Mouse (Mus musculus): Measurements from ENCODE around the gene Olfr222.

Gene Olfr222

GRCm38 (mm10) chr11:59541324-59541723, 34.7 kb downstream of the Olfr222 start, which contains the start of gene Nlrp3:
Nlrp3 (plus strand) TSS chr11:59541568.
- DNase-seq (ENCODE audit: low spot score in 2 of 2): no peak

DNA sequence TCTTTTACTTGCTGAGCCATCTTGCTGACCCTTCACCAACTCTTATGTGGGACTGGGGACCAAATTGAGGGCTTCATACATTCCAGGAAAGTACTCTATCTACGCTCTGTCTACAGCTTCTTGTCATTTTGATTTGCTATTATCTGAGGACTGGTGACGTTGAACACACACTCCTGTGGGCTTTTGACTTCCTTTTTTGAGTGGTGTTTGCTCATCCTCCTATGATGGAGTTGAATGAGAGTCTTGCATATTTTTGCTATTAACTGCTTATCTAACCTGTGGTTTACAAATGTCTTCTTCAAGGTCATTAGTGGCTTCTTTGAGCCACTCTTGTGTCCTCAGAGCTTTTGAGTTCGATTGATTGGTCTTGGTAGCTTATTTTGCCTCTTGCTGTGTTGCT, 35.9 kb downstream of the Olfr222 start:
- DNase-seq (ENCODE audit: low spot score in 2 of 2): no peak

GRCm38 (mm10) chr11:59538387-59538786, 37.6 kb downstream of the Olfr222 start:
- peak in 1 of 2 experiments; percentile 12 for DNase-seq (ENCODE audit: low spot score in 2 of 2)

DNA sequence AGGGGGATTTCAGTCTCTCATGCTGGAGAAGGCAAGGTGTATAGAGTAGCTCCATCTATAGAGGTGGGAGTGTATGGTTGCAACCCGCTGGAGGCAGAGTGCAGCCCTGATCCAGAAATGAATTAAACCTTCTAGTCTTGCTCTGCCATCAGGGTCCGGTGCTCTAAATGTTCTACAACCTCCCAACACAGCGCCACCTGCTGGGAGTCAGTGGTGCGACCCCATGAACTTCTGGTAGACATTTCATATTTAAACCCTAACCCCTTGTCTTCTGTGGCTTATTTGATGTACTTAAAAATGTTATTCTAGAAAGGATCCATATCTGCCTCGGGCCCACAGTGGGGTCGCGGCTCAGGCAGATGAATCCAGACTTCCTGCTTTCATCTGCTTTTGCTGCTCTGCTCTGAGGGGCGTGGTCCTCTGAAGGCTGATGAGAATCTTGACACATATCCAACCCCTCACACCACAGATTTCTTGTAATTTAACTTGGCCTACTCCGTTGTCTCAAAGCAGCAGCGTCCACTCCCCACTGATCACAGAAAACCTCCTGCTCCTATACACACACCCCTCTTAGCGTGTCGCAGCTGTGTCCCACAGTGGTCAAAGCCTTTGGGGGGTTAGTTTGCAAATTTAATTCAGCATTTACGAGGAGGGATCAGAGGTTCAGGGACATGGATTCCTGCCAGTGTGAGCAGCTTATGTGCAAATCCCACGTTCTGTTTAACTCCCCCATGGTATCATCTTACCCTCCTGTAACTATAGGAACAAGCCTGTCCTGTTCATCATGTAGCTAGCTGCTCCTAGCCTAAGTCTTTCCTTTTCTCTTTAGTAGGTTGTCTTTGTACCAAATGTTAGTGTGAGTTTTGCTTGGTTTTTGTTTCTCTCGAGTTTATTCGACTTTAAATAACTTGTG, 38.6 kb downstream of the Olfr222 start:
- peak in 1 of 2 experiments; percentile 49 for DNase-seq (ENCODE audit: low spot score in 2 of 2)

DNA sequence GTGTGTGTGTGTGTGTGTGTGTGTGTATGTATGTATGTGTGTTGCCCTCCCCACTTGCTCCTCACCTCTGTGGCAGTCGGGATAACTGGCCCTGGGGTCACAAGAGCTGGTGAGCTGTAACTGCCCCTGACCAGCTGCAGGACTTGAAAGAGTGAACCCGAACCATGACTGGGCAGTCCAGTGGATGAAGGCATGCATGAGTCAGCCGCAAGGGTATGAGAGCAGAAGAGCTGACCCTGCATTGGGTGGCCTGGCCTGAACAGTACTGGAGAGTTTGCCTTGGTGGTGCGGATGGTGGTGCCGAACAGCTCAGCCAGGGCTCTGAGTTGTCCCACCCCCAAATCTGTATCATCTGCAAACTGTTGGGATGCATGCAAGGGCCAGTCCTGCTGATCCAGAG, 44.5 kb downstream of the Olfr222 start:
- no peak for DNase-seq (ENCODE audit: low spot score in 2 of 2)

- no peak for DNase-seq (ENCODE audit: low spot score in 2 of 2)
Measured at GRCm38 (mm10) chr11:59530870-59531535, 45.0 kb downstream of the Olfr222 start.

DNA sequence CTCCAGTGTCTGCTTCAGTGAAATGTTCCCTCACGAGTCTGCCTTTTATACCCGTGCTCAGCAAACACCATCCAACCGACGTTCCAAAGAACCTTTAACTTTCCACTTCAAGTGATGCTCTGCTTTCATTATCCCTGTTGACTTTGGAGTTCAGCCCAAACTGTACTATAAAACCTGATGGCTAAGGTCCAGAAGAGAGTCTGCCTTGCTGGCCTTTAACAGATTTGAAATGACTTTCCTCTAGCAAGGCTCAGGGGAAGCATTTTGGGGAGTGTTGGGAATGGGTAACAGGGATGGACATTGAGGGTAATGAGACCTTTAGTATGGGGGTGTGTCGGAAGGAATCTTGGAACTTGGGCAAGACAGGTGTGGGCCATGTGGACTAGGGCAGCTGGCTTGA, 45.8 kb downstream of the Olfr222 start:
- DNase-seq (ENCODE audit: low spot score in 2 of 2): no peak

DNA sequence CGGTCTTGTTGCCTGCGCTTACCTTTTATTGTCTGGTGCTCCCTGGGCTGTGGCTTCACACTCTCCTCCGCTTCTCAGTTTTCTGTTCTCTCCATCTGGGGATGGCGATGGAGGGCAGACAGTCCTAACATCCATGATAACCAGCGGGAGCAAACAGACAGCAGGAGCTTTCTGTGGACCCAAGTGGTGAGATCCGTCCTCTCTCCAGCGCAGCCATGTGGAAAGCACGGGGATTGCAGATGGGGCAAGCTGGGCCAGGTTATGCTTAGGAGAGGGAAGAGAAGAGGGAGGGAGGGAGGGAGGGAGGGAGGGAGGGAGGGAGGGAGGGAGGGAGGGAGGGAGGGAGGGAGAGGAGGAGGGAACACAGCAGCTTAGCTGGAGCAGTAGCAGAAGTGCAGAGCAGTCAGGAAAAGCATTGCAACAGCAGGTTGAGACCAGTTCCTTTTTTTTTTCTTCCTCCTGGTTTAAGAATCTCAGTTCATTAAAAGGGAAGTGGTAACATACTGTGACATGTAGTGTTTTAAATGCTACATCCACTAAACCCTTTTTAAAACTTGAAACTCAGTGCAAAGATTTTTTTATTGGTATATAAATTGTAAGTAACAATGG, 49.5 kb downstream of the Olfr222 start, which contains the start of gene Zkscan17:
Zkscan17 (minus strand) TSS at position 280 of the 609 bp plus-strand sequence.
- DNase-seq (ENCODE audit: low spot score in 2 of 2): no peak

DNA sequence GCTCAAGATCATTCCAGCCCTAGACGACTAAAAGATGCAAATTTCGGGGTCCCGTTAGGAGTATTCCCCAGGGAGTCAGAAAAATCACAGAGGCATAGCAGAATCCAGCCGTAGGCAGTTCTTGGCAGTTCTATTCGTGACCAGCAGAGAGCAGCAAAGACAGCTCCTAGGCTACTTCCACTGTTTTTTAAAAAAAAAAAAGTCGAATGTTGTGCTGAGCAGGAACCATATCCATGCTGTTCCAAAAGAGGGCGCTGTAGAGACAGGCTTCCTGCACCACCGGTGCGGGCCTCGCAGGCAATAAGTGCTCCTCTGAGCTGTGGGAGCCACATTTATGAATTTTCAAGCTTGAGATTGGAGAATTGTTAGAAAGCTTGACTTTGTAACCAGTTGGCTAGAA, 50.8 kb downstream of the Olfr222 start:
- DNase-seq (ENCODE audit: low spot score in 2 of 2): peak; percentile 58 to 77

GRCm38 (mm10) chr11:59524150-59524549, 51.9 kb downstream of the Olfr222 start:
- DNase-seq (ENCODE audit: low spot score in 2 of 2): no peak
